Mouse (Mus musculus) embryonic facial prominence, embryonic 15.5 days (tissue): ENCODE data around the gene Tnfrsf1b. TPM values are rescaled to one million over a fixed set of nuclear protein-coding genes. Genes with fewer than 3 reads are reported as not detected.

ENCODE experiments used
- ATAC-seq: fragments of 200-750 bp; cut with Nextera tagmentation; 2 replicates; pipeline ENCODE4 v1.8.0; 2017; ENCODE audit warnings: low read depth, moderate TSS enrichment; ENCODE audit not compliant: insufficient number of reproducible peaks, low FRiP score, low TSS enrichment
- H3K27ac ChIP-seq: fragments of 300-500 bp; sonication (generic); replicated peaks from 2 replicates; pipeline ENCODE4 v1.5.1; 2015; ENCODE audit warnings: mild to moderate bottlenecking, inconsistent platforms
- H3K27me3 ChIP-seq: fragments of 300-500 bp; sonication (generic); 2 replicates; pipeline ENCODE4 v1.6.1; 2015; ENCODE audit warnings: inconsistent platforms
- H3K36me3 ChIP-seq: fragments of 300-500 bp; sonication (generic); 2 replicates; pipeline ENCODE4 v1.6.1; 2015; ENCODE audit warnings: mild to moderate bottlenecking, inconsistent platforms
- H3K4me1 ChIP-seq: fragments of 300-500 bp; sonication (generic); 2 replicates; pipeline ENCODE4 v1.6.1; 2015; ENCODE audit warnings: inconsistent platforms
- H3K4me2 ChIP-seq: fragments of 300-500 bp; sonication (generic); replicated peaks from 2 replicates; pipeline ENCODE4 v1.6.1; 2015; ENCODE audit warnings: mild to moderate bottlenecking, inconsistent platforms
- H3K4me3 ChIP-seq: fragments of 300-500 bp; sonication (generic); replicated peaks from 2 replicates; pipeline ENCODE4 v1.5.1; 2015; ENCODE audit warnings: mild to moderate bottlenecking, inconsistent platforms
- H3K9ac ChIP-seq: fragments of 300-500 bp; sonication (generic); 2 replicates; pipeline ENCODE4 v1.6.1; 2015; ENCODE audit warnings: inconsistent platforms
- H3K9me3 ChIP-seq: fragments of 300-500 bp; sonication (generic); replicated peaks from 2 replicates; pipeline ENCODE4 v1.6.1; 2016; ENCODE audit warnings: inconsistent platforms
- WGBS: fragments of 180-500 bp; shearing (Covaris S2); methylation state at CpG from one replicate; pipeline ENCODE4 v1.1.7; 2015; 5-methylcytosine and 5-hydroxymethylcytosine counted together
- polyA plus RNA-seq: library from polyadenylated mRNA; unstranded; fragments of >200 nt; fragmentation: Nextera tagmentation; extraction: Ambion mirVana; gene quantifications from 2 replicates; pipeline ENCODE4 v1.2.1, GENCODE M21; 2015

Tnfrsf1b gene
- polyA plus RNA-seq, 1 experiment from 2014 or later, result 4.8 TPM

- no peaks in the 10 kb centered on the region for H3K36me3 ChIP-seq
- H3K27me3 ChIP-seq, result no peaks in the 10 kb centered on the region
- 48% methylated on average over 3 of the region's 3 CpGs for WGBS
- no peak overlapping the region for H3K27ac ChIP-seq
- H3K9me3 ChIP-seq, result no peaks in the 10 kb centered on the region
- H3K4me1 ChIP-seq, result no peaks in the 10 kb centered on the region
- no peak overlapping the region for H3K9ac ChIP-seq
- no peak for ATAC-seq
- no peak overlapping the region for H3K4me3 ChIP-seq
- no peak overlapping the region for H3K4me2 ChIP-seq
These were observed 13.0 kb downstream of the Tnfrsf1b start for GRCm38 (mm10) chr4:145233487-145234228.

GRCm38 (mm10) chr4:145231732-145232131 lies 14.9 kb downstream of the Tnfrsf1b start:
- 90% methylated on average over 5 of the region's 5 CpGs for WGBS
- no peak for ATAC-seq
- no peak overlapping the region for H3K27ac ChIP-seq
- H3K4me2 ChIP-seq, result no peak overlapping the region
- no peaks in the 10 kb centered on the region for H3K9me3 ChIP-seq
- H3K4me1 ChIP-seq, result no peaks in the 10 kb centered on the region
- no peak overlapping the region for H3K4me3 ChIP-seq
- H3K9ac ChIP-seq, result no peak overlapping the region
- no peaks in the 10 kb centered on the region for H3K36me3 ChIP-seq
- no peaks in the 10 kb centered on the region for H3K27me3 ChIP-seq

DNA sequence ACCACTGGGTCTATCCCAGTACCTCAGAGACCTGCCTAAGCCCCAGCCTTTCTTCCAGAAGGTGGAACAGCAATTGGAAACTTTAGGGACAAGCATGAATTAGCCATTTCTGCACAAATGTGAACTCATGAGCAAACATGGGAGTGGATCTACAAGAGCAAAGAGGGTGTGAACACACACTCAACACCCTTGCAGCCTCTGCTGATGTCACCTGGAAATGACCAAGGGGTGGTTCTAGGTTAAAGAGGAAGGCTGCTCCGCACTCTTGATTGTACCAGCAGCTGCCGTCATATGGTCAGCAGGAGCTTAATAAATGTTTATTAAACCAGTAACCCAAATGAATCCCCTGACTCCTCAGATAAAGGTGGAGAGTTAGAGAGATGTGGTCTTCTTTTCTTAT lies 16.0 kb downstream of the Tnfrsf1b start:
- no peak overlapping the region for H3K27ac ChIP-seq
- no peaks in the 10 kb centered on the region for H3K9me3 ChIP-seq
- H3K9ac ChIP-seq, result no peak overlapping the region
- no peaks in the 10 kb centered on the region for H3K27me3 ChIP-seq
- WGBS, result 86% methylated on average over 2 of the region's 2 CpGs
- no peak overlapping the region for H3K4me2 ChIP-seq
- ATAC-seq, result no peak
- H3K36me3 ChIP-seq, result no peaks in the 10 kb centered on the region
- no peak overlapping the region for H3K4me3 ChIP-seq
- no peaks in the 10 kb centered on the region for H3K4me1 ChIP-seq

- Histone ChIP-seq H3K4me3 (no peak overlapping the region), H3K36me3 (no peaks in the 10 kb centered on the region), H3K27me3 (no peaks in the 10 kb centered on the region), H3K27ac (no peak overlapping the region), H3K4me1 (no peaks in the 10 kb centered on the region), H3K9ac (no peak overlapping the region), H3K4me2 (no peak overlapping the region), H3K9me3 (no peaks in the 10 kb centered on the region)
- ATAC-seq, result no peak
- WGBS, result 76% methylated on average over 5 of the region's 5 CpGs
These were observed 17.0 kb downstream of the Tnfrsf1b start for GRCm38 (mm10) chr4:145229524-145230163.

DNA sequence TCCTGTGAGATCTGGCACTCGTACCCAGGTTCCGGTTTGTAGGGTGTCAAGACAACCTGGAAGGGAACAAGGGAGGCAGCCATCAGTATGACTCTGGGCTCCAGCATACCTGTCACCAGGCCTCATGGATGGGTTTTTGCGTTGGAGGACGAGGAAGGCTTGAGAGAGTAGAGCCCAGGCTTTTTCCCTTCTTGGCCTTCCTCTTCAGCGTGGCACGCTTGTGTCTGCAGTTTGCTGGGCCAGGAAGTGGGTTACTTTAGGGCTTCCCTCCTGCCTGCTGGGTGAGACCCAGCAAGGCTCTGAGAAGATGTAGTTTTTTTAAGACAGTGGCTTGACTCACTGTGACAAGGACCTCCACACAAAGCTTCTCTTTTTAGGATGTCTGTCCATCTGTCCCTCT lies 17.6 kb downstream of the Tnfrsf1b start:
- ATAC-seq, result no peak
- Histone ChIP-seq H3K4me3 (no peak overlapping the region), H3K9me3 (no peaks in the 10 kb centered on the region), H3K9ac (no peak overlapping the region), H3K4me1 (no peaks in the 10 kb centered on the region), H3K27me3 (no peaks in the 10 kb centered on the region), H3K4me2 (no peak overlapping the region), H3K27ac (no peak overlapping the region), H3K36me3 (no peaks in the 10 kb centered on the region)
- 86% methylated on average over 6 of the region's 6 CpGs for WGBS

- no peak overlapping the region for H3K9ac ChIP-seq
- ATAC-seq, result no peak
- H3K27ac ChIP-seq, result no peak overlapping the region
- no peak overlapping the region for H3K4me2 ChIP-seq
- no peak overlapping the region for H3K4me3 ChIP-seq
- H3K36me3 ChIP-seq, result no peaks in the 10 kb centered on the region
- H3K9me3 ChIP-seq, result no peaks in the 10 kb centered on the region
- H3K27me3 ChIP-seq, result no peaks in the 10 kb centered on the region
- no peaks in the 10 kb centered on the region for H3K4me1 ChIP-seq
- WGBS, result 72% methylated on average over 4 of the region's 4 CpGs
These were observed 22.1 kb downstream of the Tnfrsf1b start for GRCm38 (mm10) chr4:145224613-145225012.

DNA sequence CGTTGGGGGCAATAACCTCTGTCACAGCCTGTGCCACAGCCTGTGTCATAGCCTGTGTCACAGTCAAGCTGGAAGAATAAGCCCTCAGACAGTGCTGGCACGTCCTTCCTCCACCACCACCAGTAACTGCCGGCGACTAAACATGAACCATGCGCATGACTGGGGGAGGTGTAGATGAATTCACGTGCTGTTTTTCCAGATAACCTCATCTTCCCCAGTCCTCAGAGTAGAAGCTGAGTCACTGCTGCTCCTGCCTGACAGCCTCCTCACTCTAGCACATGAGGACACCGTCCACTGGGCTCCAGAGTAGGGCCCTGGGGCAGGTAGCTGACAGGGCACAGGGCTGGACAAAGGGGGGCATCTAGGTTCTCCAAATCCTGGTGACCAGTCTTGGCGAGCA lies 24.6 kb downstream of the Tnfrsf1b start:
- Histone ChIP-seq H3K4me1 (no peaks in the 10 kb centered on the region), H3K9ac (no peak overlapping the region), H3K9me3 (no peaks in the 10 kb centered on the region), H3K4me2 (no peak overlapping the region), H3K36me3 (no peaks in the 10 kb centered on the region), H3K27ac (no peak overlapping the region), H3K27me3 (no peaks in the 10 kb centered on the region), H3K4me3 (no peak overlapping the region)
- ATAC-seq, result 0 out of 2 replicates have a peak, but pooled peaks have one; percentile 16
- 75% methylated on average over 8 of the region's 8 CpGs for WGBS

GRCm38 (mm10) chr4:145221379-145221778 lies 25.3 kb downstream of the Tnfrsf1b start:
- no peak for ATAC-seq
- Histone ChIP-seq H3K4me2 (no peak overlapping the region), H3K9me3 (no peaks in the 10 kb centered on the region), H3K9ac (no peak overlapping the region), H3K27me3 (no peaks in the 10 kb centered on the region), H3K4me3 (no peak overlapping the region), H3K4me1 (no peaks in the 10 kb centered on the region), H3K36me3 (no peaks in the 10 kb centered on the region), H3K27ac (no peak overlapping the region)
- 55% methylated on average over 2 of the region's 2 CpGs for WGBS

- Histone ChIP-seq H3K27ac (no peak overlapping the region), H3K9ac (no peak overlapping the region), H3K9me3 (no peaks in the 10 kb centered on the region), H3K4me1 (no peaks in the 10 kb centered on the region), H3K4me3 (no peak overlapping the region), H3K27me3 (no peaks in the 10 kb centered on the region), H3K4me2 (no peak overlapping the region), H3K36me3 (no peaks in the 10 kb centered on the region)
- WGBS, result 59% methylated on average over 1 of the region's 1 CpGs
- no peak for ATAC-seq
These were observed 26.7 kb downstream of the Tnfrsf1b start for GRCm38 (mm10) chr4:145220001-145220400.

GRCm38 (mm10) chr4:145219240-145219985 lies 27.3 kb downstream of the Tnfrsf1b start:
- Histone ChIP-seq H3K9ac (no peak overlapping the region), H3K9me3 (no peaks in the 10 kb centered on the region), H3K27ac (no peak overlapping the region), H3K27me3 (no peaks in the 10 kb centered on the region), H3K4me1 (no peaks in the 10 kb centered on the region), H3K4me2 (no peak overlapping the region), H3K36me3 (no peaks in the 10 kb centered on the region), H3K4me3 (no peak overlapping the region)
- no peak for ATAC-seq
- 57% methylated on average over 15 of the region's 15 CpGs for WGBS

DNA sequence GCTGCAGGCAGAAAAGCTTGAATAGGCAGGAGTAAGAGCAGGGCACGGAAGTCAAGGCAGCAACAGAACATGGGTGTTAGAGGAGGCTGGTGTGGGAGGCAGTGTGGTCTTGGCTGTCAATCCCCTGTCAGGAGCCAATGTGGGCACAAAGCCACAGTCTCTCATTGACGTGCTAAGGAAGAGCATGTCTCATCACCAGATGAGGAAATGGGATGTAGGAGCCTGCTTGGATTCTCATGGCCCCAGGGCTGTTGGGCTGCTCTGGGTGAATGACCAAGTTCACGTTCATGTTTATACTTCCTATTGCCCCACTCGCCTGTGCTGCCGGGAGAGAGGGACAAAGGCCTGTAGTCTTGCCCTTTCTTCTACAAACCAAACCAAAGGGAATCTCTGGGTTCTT lies 28.8 kb downstream of the Tnfrsf1b start:
- Histone ChIP-seq H3K4me3 (no peak overlapping the region), H3K9ac (no peak overlapping the region), H3K9me3 (no peaks in the 10 kb centered on the region), H3K27me3 (no peaks in the 10 kb centered on the region), H3K36me3 (no peaks in the 10 kb centered on the region), H3K4me2 (no peak overlapping the region), H3K4me1 (no peaks in the 10 kb centered on the region), H3K27ac (no peak overlapping the region)
- 60% methylated on average over 5 of the region's 5 CpGs for WGBS
- no peak for ATAC-seq
